Mouse (Mus musculus) heart, adult 2 months (tissue): ENCODE data around the gene Rsad1.

Source experiments
- CTCF ChIP-seq: fragments of 200-600 bp; IDR thresholded peaks from 2 replicates; pipeline ENCODE4 v1.8.1; 2022; ENCODE audit warnings: antibody characterized with exemption, mild to moderate bottlenecking, moderate library complexity
- EP300 ChIP-seq: fragments of 200-500 bp; IDR thresholded peaks from 2 replicates; pipeline ENCODE4 v1.6.1; 2011; ENCODE audit warnings: low read depth, low read length, control low read depth; ENCODE audit not compliant: insufficient read depth
- POLR2A ChIP-seq: fragments of 200-500 bp; IDR thresholded peaks from 2 replicates; pipeline ENCODE4 v1.6.1; 2011; ENCODE audit warnings: mild to moderate bottlenecking, low read depth, low read length, control low read depth; ENCODE audit not compliant: insufficient read depth

DNA sequence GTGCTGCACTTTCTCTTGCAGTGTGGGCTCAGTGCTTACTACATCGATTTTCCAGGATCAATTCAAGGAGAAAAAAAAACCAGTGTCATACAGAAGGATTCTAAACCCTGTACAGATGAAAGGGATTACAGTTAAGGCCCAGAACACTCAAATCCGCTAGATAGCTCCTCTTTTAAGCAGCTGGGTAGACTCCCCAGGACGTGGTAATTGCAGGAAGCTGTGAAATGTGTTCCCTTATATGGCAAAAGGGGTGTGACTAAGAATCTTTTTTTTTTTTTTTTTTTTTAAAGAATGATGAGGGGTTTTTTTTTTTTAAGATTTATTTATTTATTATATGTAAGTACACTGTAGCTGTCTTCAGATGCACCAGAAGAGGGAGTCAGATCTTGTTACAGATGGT, 20.2 kb downstream of the Rsad1 start:
- no peak for TF ChIP-seq CTCF
- no peak for TF ChIP-seq EP300
- TF ChIP-seq POLR2A: no peak
